Mouse (Mus musculus) retina, postnatal 7 days (tissue): ENCODE measurements around the gene Abcc6.

ENCODE experiments used
- DNase-seq: peaks from one replicate; pipeline ENCODE4 v3.0.0-alpha.2; 2012; ENCODE audit warnings: low read depth, low spot score

Gene Abcc6

DNA sequence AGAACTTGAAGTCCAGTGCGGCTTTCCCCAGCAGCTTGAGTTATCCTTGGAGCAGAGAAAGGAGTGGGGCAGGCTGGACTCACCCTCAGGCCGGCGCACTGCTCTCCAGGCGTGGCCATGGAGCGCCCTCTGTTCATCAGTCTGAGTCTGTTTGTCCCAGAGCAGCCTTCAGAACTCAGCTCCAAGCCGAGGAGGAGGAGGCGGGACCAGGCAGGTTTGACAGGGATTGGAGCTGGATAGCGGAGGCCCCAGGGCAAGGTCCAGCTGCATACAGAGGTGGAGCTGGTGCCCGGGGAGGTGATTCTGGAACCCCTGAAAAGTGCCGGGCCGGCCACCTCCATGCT, at the start of gene Abcc6:
Abcc6 (minus strand) TSS at position 158 of the 344 bp plus-strand sequence.
- DNase-seq, result no peak

DNA sequence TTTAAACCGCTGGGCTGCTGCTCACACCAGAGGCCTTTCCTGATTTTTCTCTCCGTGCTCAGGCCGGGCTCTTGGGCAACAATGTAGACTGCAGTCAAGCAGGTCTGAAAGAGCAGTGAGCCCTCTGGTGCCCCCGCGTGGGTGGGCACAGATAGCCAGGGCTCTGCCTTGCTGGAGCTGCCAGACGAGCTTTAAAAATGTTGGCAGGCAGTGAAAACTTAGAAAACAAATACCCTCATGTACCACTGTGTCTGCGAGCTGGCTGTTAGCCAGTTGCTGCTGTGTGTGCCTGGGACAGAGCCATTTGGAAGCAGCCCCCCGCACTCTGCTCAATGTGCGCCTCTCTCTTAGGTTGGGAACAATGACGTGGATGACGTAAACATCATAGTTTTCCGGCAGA, 47.6 kb upstream of the Abcc6 start:
- DNase-seq, result no peak

DNA sequence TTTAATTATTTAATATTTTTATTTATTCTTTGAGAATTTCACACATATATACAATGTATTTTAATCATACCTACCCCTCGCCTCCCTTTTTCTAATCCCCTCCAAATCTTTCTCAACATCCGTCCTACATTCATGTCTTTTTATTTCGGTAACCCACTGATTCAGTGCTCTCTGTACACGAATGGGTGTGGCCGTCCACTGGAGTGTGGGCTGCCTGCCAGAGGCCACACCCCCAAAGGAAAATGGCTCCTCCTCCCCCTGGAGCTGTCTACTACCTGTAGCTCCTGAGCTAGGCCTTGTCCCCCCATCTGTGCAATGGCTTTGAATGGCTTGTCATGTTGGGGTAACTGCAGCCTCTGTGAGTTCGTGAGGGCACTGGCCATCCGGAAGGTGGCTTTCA, 46.7 kb upstream of the Abcc6 start:
- DNase-seq, result no peak

DNA sequence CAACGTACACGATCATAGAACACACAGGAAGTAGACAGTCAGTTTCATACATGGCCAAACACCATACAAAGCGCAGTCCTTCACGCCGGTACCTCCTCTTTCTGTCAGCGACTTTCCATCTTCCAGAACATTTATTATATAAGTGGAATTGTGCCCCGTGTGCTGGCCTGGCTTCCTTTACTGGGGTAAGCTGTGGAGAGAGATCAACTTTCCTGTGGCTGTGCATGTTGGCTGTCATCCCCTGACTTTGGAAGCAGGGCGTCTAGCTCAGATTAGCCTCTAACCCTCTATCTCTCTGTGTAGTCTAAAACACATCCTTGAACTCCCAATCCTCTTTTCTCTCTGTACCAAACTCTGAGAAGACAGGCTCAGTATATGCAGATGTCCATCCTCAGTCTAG, 38.7 kb upstream of the Abcc6 start:
- no peak for DNase-seq

DNA sequence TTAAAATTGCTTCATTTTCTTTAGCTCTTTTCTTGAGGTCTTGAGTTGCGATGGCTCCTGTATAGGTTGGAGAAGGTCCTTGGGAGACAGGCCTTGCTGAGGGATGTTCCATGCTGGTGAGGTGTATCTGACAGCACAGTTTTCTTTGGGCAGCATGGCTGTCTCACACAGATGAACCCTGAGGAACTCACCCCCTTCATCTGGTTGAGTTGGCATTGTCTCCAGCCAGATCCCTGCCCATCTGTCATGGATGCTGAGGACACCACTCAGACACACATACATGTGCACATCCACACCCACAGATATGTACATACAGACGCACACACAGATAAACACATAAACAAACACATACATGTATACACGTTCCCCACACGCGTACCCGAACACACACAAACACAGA, 33.2 kb upstream of the Abcc6 start:
- DNase-seq, result no peak

DNA sequence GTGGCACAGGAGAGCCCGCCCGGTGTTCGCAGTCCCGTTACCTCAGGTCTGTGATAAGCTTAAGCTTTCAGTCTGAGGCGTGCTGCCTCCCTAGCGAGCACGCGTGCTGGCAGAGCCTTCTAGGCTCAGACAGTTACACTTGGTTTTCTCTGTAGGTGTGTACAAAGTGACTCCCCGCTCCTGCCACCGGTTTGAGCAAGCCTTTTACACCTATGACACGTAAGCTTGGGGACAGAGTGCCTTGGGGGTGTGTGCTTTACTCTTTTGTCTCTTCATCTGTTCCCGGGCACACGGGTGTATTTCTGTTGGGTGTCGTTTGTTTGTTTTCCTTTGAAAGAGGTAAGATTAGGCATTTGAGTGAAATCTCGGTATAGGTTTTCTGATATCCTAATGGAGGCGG, 31.5 kb upstream of the Abcc6 start:
- no peak for DNase-seq

DNA sequence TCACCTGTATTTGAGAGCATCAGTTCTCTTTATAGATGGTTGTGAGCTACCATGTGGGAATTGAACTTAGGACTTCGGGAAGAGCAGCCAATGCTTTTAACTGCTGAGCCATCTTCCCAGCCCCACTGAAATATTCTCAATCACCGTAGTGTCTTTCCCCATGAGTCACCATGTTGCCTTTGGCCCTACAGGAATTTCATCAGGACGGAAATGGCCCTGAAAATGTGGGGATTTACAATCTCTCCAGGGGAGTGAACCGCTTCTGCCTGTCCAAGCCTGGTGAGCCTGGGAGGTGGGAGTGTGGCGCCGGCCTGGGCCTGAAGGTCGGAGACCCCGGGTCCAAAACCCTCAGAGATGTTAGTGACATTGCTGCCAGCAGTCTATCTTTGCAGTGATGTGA, 30.6 kb upstream of the Abcc6 start:
- no peak for DNase-seq

DNA sequence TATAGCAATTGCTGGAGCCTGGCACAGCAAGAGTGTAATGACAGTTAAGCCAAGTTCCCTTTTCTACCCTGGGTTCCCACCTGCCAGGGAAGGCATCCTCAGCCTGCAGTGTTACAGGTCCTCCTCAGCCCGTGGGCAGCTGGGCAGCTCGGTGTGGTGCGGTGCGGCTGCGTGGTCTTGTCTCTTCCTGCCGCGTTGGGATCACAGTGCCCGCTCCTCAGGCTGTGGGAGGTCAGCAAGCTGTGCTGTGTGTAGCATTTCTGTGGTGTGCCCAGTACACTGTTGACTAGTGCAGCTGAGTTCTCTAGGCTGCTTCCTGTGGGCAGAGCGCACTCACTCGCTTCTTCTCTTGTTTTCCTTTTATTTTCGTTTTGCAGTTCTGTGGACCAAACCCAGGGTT, 28.8 kb upstream of the Abcc6 start:
- no peak for DNase-seq

DNA sequence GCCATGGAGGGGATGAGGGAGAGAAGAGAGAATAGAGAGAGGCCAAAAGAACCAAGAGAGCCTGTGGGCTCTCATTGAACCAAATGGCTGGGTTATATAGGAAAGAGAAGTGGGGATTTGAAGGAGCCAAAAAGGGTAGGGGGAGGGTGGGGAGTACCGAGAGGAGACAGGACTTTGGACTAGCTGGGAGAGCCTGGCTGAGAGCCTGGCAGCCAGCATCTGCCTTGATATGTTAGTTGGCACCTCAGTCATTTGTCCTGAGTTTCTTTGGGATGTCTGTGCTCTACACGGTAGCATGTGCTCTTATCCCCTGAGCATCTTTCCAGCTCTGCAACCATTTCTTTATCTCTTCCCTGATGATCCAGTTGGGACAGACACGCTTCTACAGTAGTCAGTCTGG, 23.5 kb upstream of the Abcc6 start:
- no peak for DNase-seq

DNA sequence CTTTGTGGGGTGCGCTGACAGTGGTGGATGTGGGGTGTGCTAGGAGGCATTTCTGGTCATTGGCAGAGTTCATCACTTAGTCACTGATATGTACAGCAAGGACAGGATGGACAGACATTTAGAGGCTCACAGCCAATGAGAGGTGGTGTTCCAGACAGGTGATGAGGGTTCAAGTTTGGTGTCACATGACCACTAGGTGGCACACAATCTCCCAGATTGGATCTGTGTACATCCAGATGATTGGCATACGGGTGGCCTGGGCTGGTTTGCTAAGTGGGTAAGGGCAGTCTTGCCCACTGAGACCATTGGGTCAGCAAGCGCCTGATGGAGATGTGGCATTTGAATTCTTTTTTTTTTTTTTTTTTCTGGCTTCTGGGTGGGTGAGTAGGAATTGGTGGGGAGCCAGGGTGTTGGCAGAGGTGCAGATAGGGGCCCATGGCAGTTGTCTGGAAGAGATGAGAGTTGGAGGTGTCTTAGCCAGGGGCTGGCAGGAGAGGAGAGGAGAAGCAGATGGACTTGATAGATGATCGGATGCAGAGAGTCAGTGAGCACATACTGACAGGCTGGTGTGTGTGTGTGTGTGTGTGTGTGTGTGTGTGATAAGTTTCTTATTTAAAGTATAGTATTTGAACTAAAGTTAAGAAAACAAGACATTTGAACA, 22.2 kb upstream of the Abcc6 start:
- DNase-seq, result no peak

DNA sequence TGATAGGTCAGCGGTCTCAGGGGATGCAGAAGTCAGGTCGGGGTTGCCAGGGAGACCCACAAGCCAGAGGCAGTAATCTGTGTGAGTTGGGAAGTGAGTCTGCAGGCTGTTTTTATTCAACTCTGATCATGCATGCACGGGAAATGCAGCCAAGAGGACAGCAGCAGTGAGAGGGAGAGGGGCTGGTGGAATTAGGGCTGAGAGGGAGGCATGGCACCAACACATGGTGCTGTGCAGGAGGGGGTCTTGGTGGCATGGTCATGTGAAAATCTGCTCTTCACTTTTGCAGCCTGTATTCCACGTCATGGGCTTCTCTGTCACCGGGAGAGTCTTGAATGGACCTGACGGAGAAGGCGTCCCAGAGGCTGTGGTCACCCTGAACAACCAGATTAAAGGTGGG, 19.9 kb upstream of the Abcc6 start:
- DNase-seq, result no peak

DNA sequence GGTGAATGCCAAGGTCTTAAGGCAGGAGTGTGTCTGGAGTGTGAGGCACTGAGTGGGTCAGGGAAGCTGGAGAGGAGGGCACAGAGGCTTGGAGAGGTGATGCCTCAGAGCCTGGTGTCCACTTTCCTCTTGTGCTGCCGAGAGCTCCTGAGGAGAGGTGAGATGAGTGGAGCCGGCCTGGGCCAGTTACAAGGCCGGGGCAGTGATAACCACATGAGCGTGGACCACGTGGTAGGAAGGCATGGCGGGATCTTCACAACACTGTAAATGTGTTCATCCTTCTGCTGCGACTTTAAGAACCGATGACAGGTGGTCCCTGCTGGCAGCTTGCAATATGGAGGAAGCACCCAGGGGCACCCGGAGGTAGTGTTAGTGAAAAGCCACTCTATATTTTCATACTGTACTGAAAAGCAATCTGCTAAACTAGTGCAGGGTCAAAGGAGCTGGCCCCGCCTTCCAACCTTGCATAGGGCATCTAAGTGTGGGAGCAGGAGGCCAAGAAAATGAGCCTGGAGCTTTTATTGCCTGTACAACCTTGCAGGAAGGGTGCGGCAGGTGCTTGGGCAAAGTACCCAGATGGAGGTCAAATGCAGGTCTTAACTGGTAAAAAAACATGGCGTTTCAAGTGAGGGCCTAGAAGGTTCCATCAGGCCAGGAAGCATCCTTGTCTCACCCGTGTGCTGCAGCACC, 17.9 kb upstream of the Abcc6 start:
- DNase-seq, result no peak

DNA sequence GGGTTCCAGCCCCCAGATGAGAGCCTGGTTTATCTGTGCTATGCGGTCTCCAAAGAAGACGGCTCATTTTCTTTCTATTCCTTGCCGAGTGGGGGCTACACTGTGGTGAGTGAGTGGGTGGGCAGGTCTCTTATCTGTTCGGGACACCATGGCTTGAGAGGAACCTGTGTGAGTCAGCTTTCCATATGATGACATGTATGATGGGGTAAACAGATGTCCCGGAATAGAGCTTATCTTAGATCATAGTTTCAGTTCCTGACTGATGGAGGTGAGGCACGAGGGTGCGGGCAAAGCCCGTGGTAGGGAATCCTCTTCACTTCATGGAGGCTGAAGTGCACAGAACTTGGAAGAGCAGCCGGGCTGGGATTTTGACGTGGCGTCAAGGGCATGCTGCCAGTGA, 15.8 kb upstream of the Abcc6 start:
- DNase-seq, result no peak

DNA sequence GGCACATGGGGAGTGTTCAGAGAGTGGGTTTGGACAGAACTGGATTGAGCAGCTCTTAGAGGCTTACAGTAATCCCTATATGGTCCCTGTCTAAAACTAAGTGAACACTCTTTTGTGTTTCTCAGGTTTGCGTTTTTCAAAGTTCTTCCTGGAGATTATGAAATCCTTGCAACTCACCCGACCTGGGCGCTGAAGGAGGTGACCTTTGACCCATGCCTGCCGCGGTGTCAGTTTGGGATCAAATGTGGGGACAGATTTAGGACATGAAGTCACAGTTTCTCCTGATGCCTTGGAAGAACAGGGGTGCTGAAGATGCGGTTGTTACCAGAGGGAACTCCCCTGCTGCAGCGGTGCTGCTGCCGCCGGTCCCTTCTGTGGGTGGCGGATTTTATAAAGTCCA, 14.0 kb upstream of the Abcc6 start:
- DNase-seq, result no peak

DNA sequence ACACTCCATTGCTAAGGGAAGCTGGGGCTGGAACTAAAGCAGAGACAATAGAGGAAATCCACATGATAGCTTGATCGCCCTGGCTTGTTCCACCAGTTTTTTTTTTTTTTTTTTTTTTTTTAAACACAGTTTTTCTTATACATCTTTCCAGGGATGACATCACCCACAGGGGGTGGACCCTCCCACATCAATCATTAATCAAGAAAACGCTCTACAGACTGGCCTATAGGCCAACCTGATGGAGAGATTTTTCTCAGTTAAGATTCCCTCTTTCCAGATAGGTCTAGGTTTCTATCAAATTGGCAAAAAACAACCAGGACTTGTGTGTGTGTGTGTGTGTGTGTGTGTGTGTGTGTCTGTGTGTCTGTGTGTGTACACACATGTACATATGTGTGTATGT, 9.8 kb upstream of the Abcc6 start:
- no peak for DNase-seq

DNA sequence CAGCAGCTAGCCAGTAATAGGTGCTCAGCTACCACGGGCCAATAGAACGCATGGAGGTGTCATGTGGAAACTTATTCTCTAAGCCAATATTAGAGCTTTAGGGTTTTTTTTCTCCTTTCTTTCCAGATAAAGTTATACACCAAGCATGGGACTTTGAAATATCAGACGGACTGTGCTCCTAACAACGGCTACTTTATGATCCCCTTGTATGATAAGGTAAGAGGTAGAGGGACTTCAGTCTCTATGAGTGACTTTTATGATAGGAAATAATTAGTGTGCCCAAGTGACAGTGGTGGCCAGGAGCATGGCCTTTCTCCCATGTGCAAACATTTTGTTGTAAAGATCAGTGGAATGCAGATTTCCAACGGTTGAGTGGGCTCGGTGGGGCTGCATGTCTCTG, 7.3 kb upstream of the Abcc6 start:
- DNase-seq, result no peak

DNA sequence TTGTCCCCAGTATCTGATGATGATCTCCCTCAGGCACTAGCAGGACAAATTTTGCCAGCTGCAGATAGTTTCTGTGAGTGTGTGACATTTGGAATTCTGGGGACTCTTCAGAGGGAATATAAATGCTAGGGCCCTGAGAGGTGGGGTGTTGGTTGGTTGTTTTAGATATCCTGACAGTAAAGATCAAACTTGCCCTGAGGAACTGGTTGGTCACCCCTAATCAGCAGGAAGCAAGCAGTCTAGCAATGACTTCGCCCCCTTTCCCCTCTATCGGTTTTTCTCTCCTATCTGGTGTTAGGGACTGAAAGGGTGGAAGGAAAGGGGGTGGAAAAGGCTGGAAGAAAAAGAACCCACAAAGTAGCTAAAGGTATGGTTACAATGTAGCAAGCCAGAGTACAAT, 5.4 kb upstream of the Abcc6 start:
- DNase-seq, result no peak

DNA sequence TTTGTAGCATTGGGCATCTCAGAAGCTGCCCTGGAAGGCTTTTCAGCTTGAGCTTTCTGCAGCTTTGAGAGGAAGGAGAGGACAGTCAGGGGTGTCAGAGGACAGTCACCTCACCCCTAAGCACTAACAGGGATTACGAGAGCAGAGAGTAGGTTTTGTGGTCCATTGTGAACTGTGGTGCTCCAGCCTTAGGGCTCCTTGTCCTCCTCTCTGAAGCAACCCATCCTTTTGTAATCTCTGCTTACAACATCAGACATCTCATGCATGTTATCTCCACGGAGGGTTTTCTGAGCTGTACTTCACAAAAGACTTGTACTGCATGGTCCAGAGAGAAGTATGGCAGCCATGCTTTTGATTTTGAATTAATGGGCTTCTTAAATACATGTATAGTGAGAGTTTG, 4.9 kb upstream of the Abcc6 start:
- DNase-seq, result no peak

DNA sequence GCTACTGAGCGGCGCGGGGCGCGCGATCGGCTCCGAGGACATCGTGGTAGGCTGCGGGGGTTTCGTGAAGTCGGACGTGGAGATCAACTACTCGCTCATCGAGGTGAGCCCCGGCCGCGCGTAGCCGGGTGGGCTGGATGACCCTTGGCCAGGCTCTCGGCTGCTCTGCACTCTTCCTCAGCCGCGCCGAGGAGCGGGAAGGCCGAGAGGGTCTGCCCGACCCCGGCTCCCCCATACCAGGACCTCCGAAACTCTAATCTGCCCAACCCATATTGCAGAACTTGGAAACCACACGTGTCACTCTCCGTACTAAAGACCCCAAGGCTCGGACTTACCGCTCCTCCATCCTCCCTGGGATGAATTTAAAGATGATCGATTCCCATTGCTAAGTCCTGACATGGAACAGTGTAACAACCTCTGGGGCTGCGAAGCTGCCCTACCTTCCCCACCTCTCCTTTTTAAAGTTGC, 3.8 kb upstream of the Abcc6 start:
- DNase-seq, result no peak

DNA sequence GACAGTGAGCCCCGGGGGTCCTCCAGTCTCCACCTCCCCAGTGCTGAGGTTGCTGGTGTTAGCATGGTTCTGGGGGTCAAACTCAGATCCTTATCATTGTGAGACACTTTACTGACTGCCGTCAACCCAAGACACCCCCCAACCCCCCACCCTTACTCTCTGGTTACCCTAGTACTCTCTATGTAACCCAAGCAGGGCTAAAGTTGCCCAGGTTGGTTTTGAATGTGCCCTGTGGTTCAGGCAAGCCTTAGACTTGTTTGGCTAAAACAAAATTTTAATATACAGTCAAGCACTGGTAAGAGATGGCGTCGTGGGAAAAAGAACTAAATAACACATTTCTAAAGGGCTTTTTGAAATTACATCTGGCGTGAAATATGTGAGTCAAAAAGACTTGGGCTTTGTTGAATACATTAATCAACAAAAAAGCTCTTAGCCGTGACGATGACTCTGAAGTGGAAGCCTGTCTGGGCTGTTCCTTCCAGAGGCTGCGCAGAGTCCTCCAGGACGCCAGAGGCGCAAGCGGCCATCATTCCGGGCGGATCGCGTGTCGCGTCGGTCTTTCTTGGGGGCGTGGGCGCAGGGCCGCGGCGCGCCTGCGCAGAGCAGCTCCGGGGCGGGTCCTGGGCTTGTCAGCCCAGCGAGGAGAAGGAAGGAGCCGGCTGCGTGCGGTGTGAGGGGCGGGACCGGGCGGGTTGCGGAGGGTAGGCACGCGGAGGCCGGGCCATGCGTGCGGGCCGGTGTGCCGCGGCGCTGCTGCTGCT, 3.2 kb upstream of the Abcc6 start, which contains the start of gene Nomo1:
Nomo1 (plus strand) TSS at position 590 of the 761 bp plus-strand sequence.
- peak; percentile 94 for DNase-seq

DNA sequence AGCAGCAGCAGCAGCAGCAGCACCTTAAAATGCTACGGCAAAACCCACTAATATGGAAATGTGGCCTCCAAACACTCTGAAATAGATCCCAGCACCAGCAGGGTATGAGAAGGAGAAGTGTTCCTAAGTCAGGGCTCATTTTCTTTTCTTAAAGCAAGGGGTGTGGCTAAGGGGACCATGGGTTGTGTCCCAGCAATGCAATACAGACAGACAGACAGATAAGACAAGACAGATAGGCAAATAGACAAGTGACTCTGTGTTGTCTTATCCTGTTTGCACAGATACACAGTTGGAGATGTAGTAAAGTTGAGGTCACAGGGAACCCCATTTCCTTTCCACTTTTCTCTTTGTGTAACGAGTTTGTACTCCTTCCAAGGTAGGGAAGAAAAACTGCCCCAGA, 973 bp upstream of the Abcc6 start:
- DNase-seq, result no peak

DNA sequence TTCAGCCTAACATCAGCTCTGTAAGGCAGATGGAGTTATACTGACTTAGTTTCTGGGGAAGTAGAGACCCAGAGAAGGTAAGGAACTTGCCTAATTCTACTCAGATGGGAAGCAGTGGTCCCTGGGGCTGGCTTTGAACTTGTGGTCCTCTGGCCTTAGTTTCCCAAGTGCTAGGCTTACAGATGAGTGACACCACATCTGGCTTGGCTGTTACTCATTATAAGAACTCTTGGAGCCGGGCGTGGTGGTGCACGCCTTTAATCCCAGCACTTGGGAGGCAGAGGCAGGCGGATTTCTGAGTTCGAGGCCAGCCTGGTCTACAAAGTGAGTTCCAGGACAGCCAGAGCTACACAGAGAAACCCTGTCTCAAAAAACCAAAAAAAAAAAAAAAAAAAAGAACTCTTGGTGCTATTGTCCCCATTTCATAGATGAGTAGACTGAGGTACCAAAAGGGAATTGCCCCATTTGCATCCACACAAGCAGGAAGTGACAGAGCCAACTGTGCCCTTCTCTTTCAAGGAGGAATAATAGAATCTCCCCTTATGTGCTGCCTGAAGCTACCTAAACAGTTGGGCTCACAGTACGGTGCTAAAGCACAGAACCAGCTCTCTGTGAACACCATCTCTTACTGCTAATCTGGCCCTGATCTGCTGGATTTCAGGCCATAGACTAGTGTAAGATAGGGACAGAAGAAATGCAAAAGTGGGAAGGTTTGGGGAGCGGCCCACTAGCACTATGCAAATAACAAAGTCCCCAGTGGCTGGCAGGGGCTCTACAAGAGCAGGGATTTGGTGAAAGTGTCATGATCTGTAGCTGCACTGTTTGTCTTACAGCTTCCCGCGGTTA, 580 bp downstream of the Abcc6 start:
- no peak for DNase-seq
